Mouse (Mus musculus) kidney, adult 2 months (tissue): ENCODE data around the gene Majin. TPM values are rescaled to one million over a fixed set of nuclear protein-coding genes. Genes with fewer than 3 reads are reported as not detected.
A peak's percentile ranks its signal among the peaks of the same experiment; 100 is the strongest.

Experiments used
- DNase-seq: peaks from one replicate; pipeline ENCODE4 v3.0.0; 2021
- H3K27ac ChIP-seq: fragments of 200-500 bp; 2 replicates; pipeline ENCODE4 v1.5.1; 2012; ENCODE audit warnings: low read depth, low read length, control low read depth, inconsistent platforms; ENCODE audit not compliant: insufficient read depth
- H3K27me3 ChIP-seq: fragments of 200-500 bp; replicated peaks from 2 replicates; pipeline ENCODE4 v1.6.1; 2012; ENCODE audit warnings: mild to moderate bottlenecking, moderate library complexity, low read length, inconsistent platforms; ENCODE audit not compliant: control insufficient read depth, insufficient read depth
- H3K36me3 ChIP-seq: fragments of 200-500 bp; 2 replicates; pipeline ENCODE4 v1.6.1; 2012; ENCODE audit warnings: mild to moderate bottlenecking, moderate library complexity, low read length, inconsistent platforms; ENCODE audit not compliant: control insufficient read depth, insufficient read depth
- H3K4me1 ChIP-seq: fragments of 200-500 bp; 2 replicates; pipeline ENCODE4 v1.6.1; 2011; ENCODE audit warnings: low read length; ENCODE audit not compliant: control insufficient read depth, insufficient read depth
- H3K4me3 ChIP-seq: fragments of 200-500 bp; 2 replicates; pipeline ENCODE4 v1.5.1; 2011; ENCODE audit warnings: mild to moderate bottlenecking, low read depth, low read length, control low read depth; ENCODE audit not compliant: insufficient read depth
- CTCF ChIP-seq: fragments of 200-500 bp; conservative IDR thresholded peaks from 2 replicates; pipeline ENCODE4 v1.5.1; 2011; ENCODE audit warnings: low read depth, mild to moderate bottlenecking, control low read depth, low read length, moderate library complexity, mixed read lengths; ENCODE audit not compliant: insufficient read depth, insufficient read length
- POLR2A ChIP-seq: fragments of 200-500 bp; IDR thresholded peaks from one replicate; pipeline ENCODE4 v1.6.1; 2011; ENCODE audit warnings: low read depth, low read length, control low read depth
- WGBS: fragments of 180-500 bp; shearing (Covaris S2); methylation state at CpG from one replicate; pipeline ENCODE4 v1.1.7; 2018; 5-methylcytosine and 5-hydroxymethylcytosine counted together
- polyA plus RNA-seq: library from polyadenylated mRNA; depleted of rRNA; stranded (reverse); fragments of >200 nt; gene quantifications from 2 replicates; pipeline ENCODE4 v1.2.3, GENCODE M21; 2012

Gene Majin
- polyA plus RNA-seq, 1 experiment, result 0.28 TPM

GRCm38 (mm10) chr19:6226763-6227162, 42.6 kb downstream of the Majin start:
- Histone ChIP-seq H3K27me3 (no peaks in the 10 kb centered on the region), H3K4me1 (no peaks in the 10 kb centered on the region), H3K36me3 (no peaks in the 10 kb centered on the region), H3K27ac (no peak overlapping the region), H3K4me3 (no peak overlapping the region)
- 91% methylated on average over 14 of the region's 14 CpGs for WGBS
- TF ChIP-seq POLR2A, result no peak
- no peak for TF ChIP-seq CTCF
- no peak for DNase-seq

DNA sequence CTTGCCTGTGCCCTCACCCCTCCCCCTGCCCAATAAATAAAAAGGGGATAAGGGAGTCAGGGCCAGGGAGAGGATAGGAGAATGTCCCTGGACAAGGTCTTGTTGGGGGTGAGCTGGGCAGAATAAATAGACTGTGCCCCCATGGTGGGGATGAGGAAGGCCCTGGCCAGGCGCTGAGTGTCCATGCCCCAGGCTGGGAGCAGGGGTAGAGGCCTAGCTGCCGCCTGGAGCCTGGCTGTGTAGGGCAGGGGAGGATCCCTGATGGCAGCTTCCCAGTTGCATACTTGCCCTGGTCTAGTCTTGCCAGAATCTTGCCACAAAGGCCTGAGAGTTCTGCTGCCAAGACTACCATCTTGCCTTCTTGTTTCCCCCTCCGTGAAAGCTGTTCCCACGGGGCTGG, 43.7 kb downstream of the Majin start:
- WGBS, result 87% methylated on average over 4 of the region's 4 CpGs

DNA sequence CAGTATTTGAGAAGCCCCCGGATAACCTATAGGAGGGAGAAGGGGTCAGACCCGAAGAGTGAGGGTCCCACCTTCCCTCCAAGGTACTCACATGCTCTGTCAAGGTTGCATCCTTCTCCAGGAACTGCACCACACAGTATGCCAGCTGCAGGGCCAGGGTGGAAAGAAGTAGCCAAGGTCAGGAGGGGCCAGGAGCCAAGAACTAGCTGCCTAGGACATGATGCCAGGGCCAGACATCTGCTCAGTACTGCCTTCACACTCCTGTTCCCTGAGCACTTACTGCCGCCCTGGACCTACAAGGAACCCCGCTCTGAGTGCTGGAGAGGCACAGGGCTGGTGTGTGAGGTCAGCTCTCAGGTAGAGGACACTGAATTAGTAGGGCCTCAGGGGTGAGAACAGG, 46.2 kb downstream of the Majin start:
- H3K4me1 ChIP-seq, result no peaks in the 10 kb centered on the region
- H3K4me3 ChIP-seq, result no peak overlapping the region
- H3K27me3 ChIP-seq, result no peaks in the 10 kb centered on the region
- WGBS, result 87% methylated on average over 4 of the region's 4 CpGs
- no peak for DNase-seq
- H3K27ac ChIP-seq, result no peak overlapping the region
- H3K36me3 ChIP-seq, result no peaks in the 10 kb centered on the region
- TF ChIP-seq POLR2A, result no peak
- no peak for TF ChIP-seq CTCF

More for the DNA sequence above, 43.7 kb downstream of the Majin start:
- DNase-seq, result no peak
- no peaks in the 10 kb centered on the region for H3K4me1 ChIP-seq
- H3K4me3 ChIP-seq, result no peak overlapping the region
- no peak overlapping the region for H3K27ac ChIP-seq
- no peaks in the 10 kb centered on the region for H3K36me3 ChIP-seq
- H3K27me3 ChIP-seq, result no peaks in the 10 kb centered on the region
- TF ChIP-seq POLR2A (no peak), CTCF (no peak)

DNA sequence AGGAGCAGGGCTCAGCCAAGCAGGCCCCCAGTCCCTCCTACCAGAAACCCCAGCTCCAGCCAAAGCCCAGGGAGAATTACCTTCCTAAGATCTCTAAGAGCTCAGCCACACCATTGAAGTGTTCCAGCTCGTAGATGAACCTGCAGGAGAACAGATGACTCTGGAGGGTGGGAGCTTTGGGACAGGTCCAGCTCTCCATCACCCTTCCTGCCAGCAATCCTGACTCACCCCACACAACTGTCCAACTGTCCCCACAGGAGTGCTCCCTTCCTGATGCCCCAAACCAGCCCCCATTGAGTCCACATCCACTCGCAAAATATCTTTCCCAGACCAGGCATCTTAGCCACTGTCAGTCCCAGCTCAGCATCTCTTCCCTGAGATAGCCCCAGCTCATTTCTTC, 46.8 kb downstream of the Majin start:
- no peak for DNase-seq
- TF ChIP-seq CTCF (no peak), POLR2A (no peak)
- Histone ChIP-seq H3K4me3 (no peak overlapping the region), H3K4me1 (no peaks in the 10 kb centered on the region), H3K36me3 (no peaks in the 10 kb centered on the region), H3K27me3 (no peaks in the 10 kb centered on the region), H3K27ac (no peak overlapping the region)
- WGBS, result 85% methylated on average over 2 of the region's 2 CpGs

- Histone ChIP-seq H3K27ac (no peak overlapping the region), H3K27me3 (no peaks in the 10 kb centered on the region), H3K36me3 (no peaks in the 10 kb centered on the region), H3K4me3 (no peak overlapping the region), H3K4me1 (no peaks in the 10 kb centered on the region)
- TF ChIP-seq CTCF, result no peak
- no peak for TF ChIP-seq POLR2A
- WGBS, result 47% methylated on average over 16 of the region's 16 CpGs
- DNase-seq, result peak; percentile 43
Measured at GRCm38 (mm10) chr19:6233647-6234046, 49.5 kb downstream of the Majin start.

GRCm38 (mm10) chr19:6234337-6235083, 50.3 kb downstream of the Majin start:
- Histone ChIP-seq H3K4me3 (peak overlapping the region; percentile 74), H3K27ac (no peak overlapping the region), H3K27me3 (no peaks in the 10 kb centered on the region), H3K36me3 (no peaks in the 10 kb centered on the region), H3K4me1 (no peaks in the 10 kb centered on the region)
- no peak for TF ChIP-seq POLR2A
- TF ChIP-seq CTCF, result no peak
- peak; percentile 11 for DNase-seq
- WGBS, result 59% methylated on average over 11 of the region's 11 CpGs

DNA sequence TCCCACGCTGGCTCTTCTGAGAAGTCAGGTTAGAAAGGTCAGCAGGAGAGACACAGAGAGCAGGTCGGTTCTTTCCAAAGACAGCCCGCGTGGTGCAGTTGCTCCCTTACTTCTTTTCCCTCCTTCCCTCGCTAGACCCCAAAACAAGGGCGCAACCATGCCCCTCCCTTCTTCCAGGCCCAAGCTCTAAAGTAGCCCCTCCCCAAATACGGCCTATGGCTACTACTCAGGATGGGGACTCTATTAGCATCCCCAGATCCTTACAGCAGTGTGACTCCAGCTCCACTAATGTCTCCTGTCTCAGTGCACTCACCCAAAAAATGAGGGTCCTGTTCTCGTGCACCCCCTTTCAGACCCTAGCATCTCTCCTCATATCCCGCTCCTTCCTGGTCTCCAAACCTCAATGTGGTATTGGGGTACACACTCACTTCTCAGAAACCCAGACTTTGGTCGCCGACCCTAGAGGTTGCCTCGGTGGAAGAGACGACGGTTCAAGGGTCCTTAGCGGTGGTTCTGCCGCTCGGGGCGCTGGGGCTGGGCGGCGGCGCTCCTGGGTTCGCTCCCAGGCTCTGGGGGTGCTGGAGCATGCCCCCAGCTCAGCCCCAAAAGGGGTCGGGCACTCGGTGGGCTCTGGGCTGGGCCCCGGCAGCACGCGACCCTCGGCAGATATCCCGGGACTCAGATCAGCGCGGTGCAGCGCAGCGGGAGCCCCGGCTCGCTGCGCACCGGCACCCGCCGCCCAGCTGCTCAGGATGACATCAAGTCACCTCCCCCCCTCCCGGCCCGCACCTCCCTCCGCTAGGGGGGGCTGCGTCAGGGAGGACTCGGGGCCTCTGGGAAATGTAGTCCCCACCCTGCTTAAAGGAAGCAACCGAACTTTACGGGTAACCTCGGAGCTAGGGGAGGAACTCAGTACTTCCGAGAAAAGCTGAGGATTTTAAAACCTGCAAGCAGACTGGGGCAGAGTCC, 51.2 kb downstream of the Majin start, which contains the start of gene Ppp2r5b:
TSS of gene Ppp2r5b (minus strand) at position 789 of the 969 bp plus-strand sequence.
- WGBS, result 3% methylated on average over 48 of the region's 48 CpGs
- H3K4me1 ChIP-seq, result no peaks in the 10 kb centered on the region
- H3K27me3 ChIP-seq, result no peaks in the 10 kb centered on the region
- H3K4me3 ChIP-seq, result peak within 1 kb of the TSS; percentile 74
- H3K27ac ChIP-seq, result peak within 1 kb of the TSS; percentile 99
- TF ChIP-seq CTCF (peak; percentile 36; the same call in 1 of the 2 replicates), POLR2A (no peak)
- H3K36me3 ChIP-seq, result no peaks in the 10 kb centered on the region
- DNase-seq, result peak; percentile 97
